Mouse (Mus musculus): ENCODE measurements around the gene Wfdc17. TPM values are rescaled to one million over a fixed set of nuclear protein-coding genes. Genes with fewer than 3 reads are reported as not detected.

Wfdc17 gene
- polyA plus RNA-seq, 1 experiment: not detected

GRCm38 (mm10) chr11:83671743-83672142 lies 32.0 kb upstream of the Wfdc17 start:
- H3K9me3 ChIP-seq (replicated peaks; ENCODE audit: control insufficient read depth, insufficient read depth, low read length, poor library complexity, severe bottlenecking): no peaks in the 10 kb centered on the region
- H3K4me3 ChIP-seq (ENCODE audit: low read depth, low read length): no peak overlapping the region
- H3K4me1 ChIP-seq (ENCODE audit: control insufficient read depth, insufficient read depth, low read length): no peaks in the 10 kb centered on the region
- H3K36me3 ChIP-seq (ENCODE audit: control insufficient read depth, insufficient read depth, low read length, poor library complexity, severe bottlenecking): no peaks in the 10 kb centered on the region
- no peak overlapping the region for H3K27ac ChIP-seq (ENCODE audit: insufficient read depth, low read length)
- H3K27me3 ChIP-seq (ENCODE audit: control insufficient read depth, insufficient read depth, low read length, poor library complexity, severe bottlenecking): no peaks in the 10 kb centered on the region
- no peak overlapping the region for H3K9ac ChIP-seq (ENCODE audit: low read depth, poor library complexity, severe bottlenecking)
- no peak for TF ChIP-seq POLR2A (IDR thresholded peaks at IDR 0.05; ENCODE audit: insufficient read depth, low read length)
- no peak for TF ChIP-seq EP300 (IDR thresholded peaks at IDR 0.05; ENCODE audit: insufficient read depth, low read depth, low read length)
- TF ChIP-seq CTCF (IDR thresholded peaks at IDR 0.05; ENCODE audit: low read depth, low read length): no peak

DNA sequence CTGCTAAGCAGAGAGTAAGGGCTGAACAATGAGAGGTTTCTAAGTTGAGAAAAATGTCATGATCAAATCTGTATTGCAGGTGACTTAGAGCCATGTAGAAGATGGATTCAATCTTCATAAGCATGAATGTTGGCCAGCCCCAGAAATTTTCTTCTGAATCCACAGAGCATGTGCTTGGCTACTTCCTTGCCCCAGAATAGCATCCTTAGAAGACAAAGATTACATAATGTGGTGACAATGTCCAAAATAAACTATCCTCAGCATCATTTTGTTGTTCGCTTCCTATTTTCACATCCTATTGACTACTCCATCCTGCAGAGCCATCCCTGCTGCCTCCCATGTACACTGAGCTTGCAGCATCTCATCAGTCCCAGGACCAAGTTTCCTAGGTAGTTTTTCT lies 28.1 kb upstream of the Wfdc17 start:
- TF ChIP-seq CTCF (IDR thresholded peaks at IDR 0.05; ENCODE audit: low read depth, low read length) (no peak), EP300 (IDR thresholded peaks at IDR 0.05; ENCODE audit: insufficient read depth, low read depth, low read length) (no peak), POLR2A (IDR thresholded peaks at IDR 0.05; ENCODE audit: insufficient read depth, low read length) (no peak)
- no peak overlapping the region for H3K4me3 ChIP-seq (ENCODE audit: low read depth, low read length)
- H3K27me3 ChIP-seq (ENCODE audit: control insufficient read depth, insufficient read depth, low read length, poor library complexity, severe bottlenecking): no peaks in the 10 kb centered on the region
- no peaks in the 10 kb centered on the region for H3K36me3 ChIP-seq (ENCODE audit: control insufficient read depth, insufficient read depth, low read length, poor library complexity, severe bottlenecking)
- H3K4me1 ChIP-seq (ENCODE audit: control insufficient read depth, insufficient read depth, low read length): no peaks in the 10 kb centered on the region
- no peak overlapping the region for H3K27ac ChIP-seq (ENCODE audit: insufficient read depth, low read length)
- no peaks in the 10 kb centered on the region for H3K9me3 ChIP-seq (replicated peaks; ENCODE audit: control insufficient read depth, insufficient read depth, low read length, poor library complexity, severe bottlenecking)
- no peak overlapping the region for H3K9ac ChIP-seq (ENCODE audit: low read depth, poor library complexity, severe bottlenecking)

DNA sequence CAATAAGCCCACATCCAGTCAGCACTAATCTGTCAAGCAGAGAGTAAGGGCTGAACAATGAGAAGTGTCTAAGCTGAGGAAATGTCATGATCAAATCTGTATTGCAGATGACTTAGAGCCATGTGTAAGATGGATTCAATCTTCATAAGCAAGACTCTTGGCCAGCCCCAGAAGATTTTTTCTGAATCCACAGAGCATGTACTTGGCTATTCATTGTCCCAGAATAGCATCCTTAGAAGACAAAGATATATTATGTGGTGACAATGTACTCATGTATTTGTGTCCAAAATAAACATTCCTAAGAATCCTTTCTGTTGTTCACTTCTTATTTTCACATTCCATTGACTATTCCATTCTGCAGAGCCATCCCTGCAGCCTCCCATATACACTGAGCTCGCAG lies 13.9 kb upstream of the Wfdc17 start:
- Histone ChIP-seq H3K27me3 (ENCODE audit: control insufficient read depth, insufficient read depth, low read length, poor library complexity, severe bottlenecking) (no peaks in the 10 kb centered on the region; the same call in 1 of the 2 replicates), H3K4me1 (ENCODE audit: control insufficient read depth, insufficient read depth, low read length) (no peaks in the 10 kb centered on the region), H3K9ac (ENCODE audit: low read depth, poor library complexity, severe bottlenecking) (no peak overlapping the region), H3K36me3 (ENCODE audit: control insufficient read depth, insufficient read depth, low read length, poor library complexity, severe bottlenecking) (no peaks in the 10 kb centered on the region), H3K4me3 (ENCODE audit: low read depth, low read length) (no peak overlapping the region), H3K9me3 (replicated peaks; ENCODE audit: control insufficient read depth, insufficient read depth, low read length, poor library complexity, severe bottlenecking) (no peaks in the 10 kb centered on the region), H3K27ac (ENCODE audit: insufficient read depth, low read length) (no peak overlapping the region)
- no peak for TF ChIP-seq CTCF (IDR thresholded peaks at IDR 0.05; ENCODE audit: low read depth, low read length)

DNA sequence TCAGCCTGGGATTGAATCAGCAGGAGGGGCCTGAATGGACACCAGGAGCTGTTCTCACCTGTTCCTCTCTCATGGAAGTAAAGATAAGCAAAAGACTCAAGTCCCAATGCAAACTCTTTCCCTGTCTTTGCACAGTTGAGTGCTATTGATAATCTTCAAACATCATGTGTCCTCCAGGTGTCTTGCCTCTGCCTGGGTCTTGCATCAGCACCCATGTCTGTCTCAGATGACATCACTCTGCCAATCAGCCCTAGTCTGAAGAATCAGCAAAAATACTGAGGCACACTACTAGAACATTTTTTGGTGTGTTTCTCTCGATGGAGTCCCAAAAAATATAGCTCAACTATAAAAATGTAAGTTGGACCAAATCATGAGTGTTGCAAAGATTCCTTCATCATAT lies 11.8 kb upstream of the Wfdc17 start:
- no peak for TF ChIP-seq POLR2A (IDR thresholded peaks at IDR 0.05; ENCODE audit: insufficient read depth, low read length)
- TF ChIP-seq CTCF (IDR thresholded peaks at IDR 0.05; ENCODE audit: low read depth, low read length): no peak
- TF ChIP-seq EP300 (IDR thresholded peaks at IDR 0.05; ENCODE audit: insufficient read depth, low read depth, low read length): no peak
- no peak overlapping the region for H3K4me3 ChIP-seq (ENCODE audit: low read depth, low read length)

GRCm38 (mm10) chr11:83708715-83709114 lies 4.9 kb downstream of the Wfdc17 start, which contains the start of gene Wfdc18:
TSS of gene Wfdc18 (plus strand) at chr11:83709015.
- Histone ChIP-seq H3K36me3 (ENCODE audit: control insufficient read depth, insufficient read depth, low read length, poor library complexity, severe bottlenecking) (no peaks in the 10 kb centered on the region), H3K27ac (ENCODE audit: insufficient read depth, low read length) (no peak within 1 kb of the TSS), H3K4me3 (ENCODE audit: low read depth, low read length) (no peak within 1 kb of the TSS), H3K9ac (ENCODE audit: low read depth, poor library complexity, severe bottlenecking) (no peak within 1 kb of the TSS), H3K9me3 (replicated peaks; ENCODE audit: control insufficient read depth, insufficient read depth, low read length, poor library complexity, severe bottlenecking) (no peaks in the 10 kb centered on the region), H3K4me1 (ENCODE audit: control insufficient read depth, insufficient read depth, low read length) (no peaks in the 10 kb centered on the region), H3K27me3 (ENCODE audit: control insufficient read depth, insufficient read depth, low read length, poor library complexity, severe bottlenecking) (no peaks in the 10 kb centered on the region)
- no peak for TF ChIP-seq POLR2A (IDR thresholded peaks at IDR 0.05; ENCODE audit: insufficient read depth, low read length)
- no peak for TF ChIP-seq CTCF (IDR thresholded peaks at IDR 0.05; ENCODE audit: low read depth, low read length)
- TF ChIP-seq EP300 (IDR thresholded peaks at IDR 0.05; ENCODE audit: insufficient read depth, low read depth, low read length): no peak

More for the DNA sequence above, 11.8 kb upstream of the Wfdc17 start:
- no peak overlapping the region for H3K27ac ChIP-seq (ENCODE audit: insufficient read depth, low read length)
- no peaks in the 10 kb centered on the region for H3K36me3 ChIP-seq (ENCODE audit: control insufficient read depth, insufficient read depth, low read length, poor library complexity, severe bottlenecking)
- H3K27me3 ChIP-seq (ENCODE audit: control insufficient read depth, insufficient read depth, low read length, poor library complexity, severe bottlenecking): no peaks in the 10 kb centered on the region; the same call in 1 of the 2 replicates
- H3K9me3 ChIP-seq (replicated peaks; ENCODE audit: control insufficient read depth, insufficient read depth, low read length, poor library complexity, severe bottlenecking): no peaks in the 10 kb centered on the region
- H3K9ac ChIP-seq (ENCODE audit: low read depth, poor library complexity, severe bottlenecking): no peak overlapping the region
- no peaks in the 10 kb centered on the region for H3K4me1 ChIP-seq (ENCODE audit: control insufficient read depth, insufficient read depth, low read length)

DNA sequence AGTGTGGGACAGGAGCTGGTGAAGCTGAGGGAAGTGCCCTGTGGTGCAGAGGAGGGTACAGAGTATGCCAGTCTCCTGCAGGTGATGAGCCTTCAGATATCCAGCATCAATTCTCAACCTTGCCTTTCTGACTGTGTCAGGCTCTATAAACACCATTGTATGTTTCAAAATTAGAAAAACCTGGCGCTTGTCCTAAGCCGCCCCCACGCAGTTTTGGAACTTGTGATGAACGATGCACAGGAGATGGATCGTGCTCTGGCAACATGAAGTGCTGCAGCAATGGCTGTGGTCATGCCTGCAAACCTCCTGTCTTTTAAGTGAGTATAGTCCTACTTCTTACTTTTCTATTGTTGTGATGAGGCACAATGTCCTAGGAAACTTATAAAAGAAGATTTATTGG lies 5.9 kb downstream of the Wfdc17 start:
- H3K36me3 ChIP-seq (ENCODE audit: control insufficient read depth, insufficient read depth, low read length, poor library complexity, severe bottlenecking): no peaks in the 10 kb centered on the region
- H3K27ac ChIP-seq (ENCODE audit: insufficient read depth, low read length): no peak overlapping the region
- H3K9ac ChIP-seq (ENCODE audit: low read depth, poor library complexity, severe bottlenecking): no peak overlapping the region
- no peaks in the 10 kb centered on the region for H3K9me3 ChIP-seq (replicated peaks; ENCODE audit: control insufficient read depth, insufficient read depth, low read length, poor library complexity, severe bottlenecking)
- no peak for TF ChIP-seq POLR2A (IDR thresholded peaks at IDR 0.05; ENCODE audit: insufficient read depth, low read length)
- TF ChIP-seq EP300 (IDR thresholded peaks at IDR 0.05; ENCODE audit: insufficient read depth, low read depth, low read length): no peak
- no peak for TF ChIP-seq CTCF (IDR thresholded peaks at IDR 0.05; ENCODE audit: low read depth, low read length)
- no peak overlapping the region for H3K4me3 ChIP-seq (ENCODE audit: low read depth, low read length)
- H3K27me3 ChIP-seq (ENCODE audit: control insufficient read depth, insufficient read depth, low read length, poor library complexity, severe bottlenecking): no peaks in the 10 kb centered on the region
- H3K4me1 ChIP-seq (ENCODE audit: control insufficient read depth, insufficient read depth, low read length): no peaks in the 10 kb centered on the region

All from ES-Bruce4 (cell line).